Mouse (Mus musculus) brain, embryonic 18.5 days (tissue): ENCODE results near the gene Nps.
"Not testable (repeated sequence)": the region's sequence is repeated elsewhere in the genome, so short reads cannot be mapped to it uniquely, and the experiment has no call there.

Experiments
- DNase-seq: peaks from one replicate; pipeline ENCODE4 v3.0.0-alpha.2; 2012; ENCODE audit warnings: low read depth, low spot score

Nps gene

GRCm38 (mm10) chr7:135258053-135258753 lies at the start of gene Nps:
Gene Nps (plus strand): TSS chr7:135258703.
- DNase-seq: not testable (repeated sequence)

DNA sequence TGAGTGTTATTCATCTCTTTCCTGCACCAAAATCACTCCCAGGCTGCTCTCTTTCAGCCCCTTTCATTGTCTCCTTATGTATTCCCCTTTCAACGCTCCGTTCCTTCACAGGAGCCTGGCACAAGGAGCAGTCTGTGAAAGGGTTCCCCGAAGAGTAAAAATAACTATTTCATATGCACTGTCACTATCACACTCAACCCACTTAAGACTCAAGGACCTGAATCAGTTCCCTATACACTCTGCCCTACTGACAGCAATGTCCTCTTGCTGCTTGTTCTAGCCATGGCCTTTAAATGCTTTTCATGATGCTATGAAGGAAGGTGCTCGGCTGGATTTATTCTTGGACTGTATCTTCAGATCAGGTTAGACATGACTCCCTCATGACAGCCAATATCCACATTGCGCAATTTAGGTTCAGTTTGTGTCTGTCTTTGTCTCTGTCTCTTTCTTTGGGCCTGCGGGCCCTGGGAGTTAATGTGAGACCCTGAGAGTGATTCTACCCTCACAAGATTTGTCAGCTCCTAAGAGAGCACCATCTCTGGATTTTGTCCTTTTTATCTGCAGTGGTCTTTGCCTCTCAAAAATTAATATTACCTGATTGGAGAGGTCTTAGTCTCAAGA lies 49.4 kb upstream of the Nps start:
- DNase-seq: no peak

DNA sequence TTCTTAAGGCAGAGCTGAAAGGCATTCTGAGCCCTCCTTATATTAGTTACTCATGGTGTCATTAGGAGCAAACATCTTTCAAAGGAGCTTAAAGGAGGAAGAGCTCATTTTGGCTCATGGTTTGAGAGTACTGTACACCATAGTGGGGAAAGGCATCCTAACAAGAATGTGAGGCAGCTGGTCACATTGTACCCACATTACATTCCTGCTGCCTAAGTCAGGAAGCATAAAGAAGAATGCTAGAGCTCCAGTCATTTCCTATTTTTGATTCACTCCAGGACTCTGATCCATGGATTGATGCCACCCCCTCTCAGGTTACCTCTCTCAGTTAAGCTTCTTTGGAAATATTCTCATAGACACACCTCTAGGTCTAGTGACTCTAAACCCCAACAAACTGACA lies 48.2 kb upstream of the Nps start:
- DNase-seq: no peak

GRCm38 (mm10) chr7:135210831-135211230 lies 47.7 kb upstream of the Nps start:
- DNase-seq: no peak

- DNase-seq: no peak
These were observed 46.0 kb upstream of the Nps start for GRCm38 (mm10) chr7:135212505-135212904.

DNA sequence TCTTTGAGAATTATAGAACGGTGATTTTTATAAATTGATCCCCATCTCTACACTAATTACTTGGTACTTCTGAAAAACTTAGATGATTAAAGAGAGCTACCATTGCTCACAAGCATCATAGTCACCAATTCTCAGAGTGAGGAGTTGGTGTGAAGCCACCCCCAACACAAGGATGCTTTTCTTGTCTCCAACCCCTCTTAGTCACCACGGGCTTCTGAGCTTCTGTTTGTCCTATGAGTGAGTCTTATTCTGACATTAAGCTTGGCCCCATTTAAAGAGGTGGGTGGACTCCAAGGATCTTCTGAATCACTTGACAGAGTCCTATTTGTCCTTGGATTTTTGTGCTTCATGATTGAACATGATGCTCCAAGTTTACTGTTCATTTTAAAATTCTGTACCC lies 37.0 kb upstream of the Nps start:
- no peak for DNase-seq

DNA sequence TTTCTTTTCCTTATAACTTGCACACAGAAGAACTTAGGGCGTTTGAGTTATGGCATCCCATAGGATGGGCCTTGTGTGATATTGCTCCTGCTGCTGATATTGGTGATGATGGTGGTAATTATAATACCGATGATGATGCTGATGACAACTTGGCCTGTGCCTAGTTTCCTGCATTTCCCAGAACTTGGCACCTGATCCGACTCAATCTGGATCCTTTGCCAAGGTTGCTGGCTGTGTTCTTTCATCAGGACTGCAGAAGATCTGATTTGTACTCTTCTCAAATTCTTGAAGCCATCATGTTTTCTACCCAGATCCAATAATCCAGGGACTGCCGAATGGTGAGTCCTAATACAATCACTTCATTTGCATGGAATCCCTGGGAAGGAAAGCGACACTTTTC lies 32.5 kb upstream of the Nps start:
- no peak for DNase-seq

GRCm38 (mm10) chr7:135237152-135237551 lies 21.4 kb upstream of the Nps start:
- DNase-seq: no peak

- no peak for DNase-seq
These were observed 19.1 kb upstream of the Nps start for GRCm38 (mm10) chr7:135239441-135239840.

DNA sequence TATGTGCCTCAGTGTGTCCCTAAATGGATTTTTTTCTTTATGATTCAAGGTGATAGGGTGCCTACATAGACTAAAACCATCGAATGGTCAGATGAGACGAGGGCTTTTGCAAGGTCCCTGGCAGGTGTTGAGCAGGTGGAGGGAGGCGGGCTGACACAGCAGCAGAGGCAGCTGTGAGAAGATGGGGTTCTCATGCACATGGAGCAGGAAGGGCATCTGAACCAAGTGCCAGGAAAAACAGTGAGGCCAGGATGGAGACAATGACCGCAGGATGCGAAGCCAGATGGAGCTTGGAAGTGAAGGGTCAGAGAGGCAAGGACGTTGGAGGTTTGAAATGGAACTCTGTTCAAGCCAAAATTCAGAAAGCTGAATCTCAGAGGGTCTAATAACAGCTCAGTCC lies 18.5 kb upstream of the Nps start:
- no peak for DNase-seq

DNA sequence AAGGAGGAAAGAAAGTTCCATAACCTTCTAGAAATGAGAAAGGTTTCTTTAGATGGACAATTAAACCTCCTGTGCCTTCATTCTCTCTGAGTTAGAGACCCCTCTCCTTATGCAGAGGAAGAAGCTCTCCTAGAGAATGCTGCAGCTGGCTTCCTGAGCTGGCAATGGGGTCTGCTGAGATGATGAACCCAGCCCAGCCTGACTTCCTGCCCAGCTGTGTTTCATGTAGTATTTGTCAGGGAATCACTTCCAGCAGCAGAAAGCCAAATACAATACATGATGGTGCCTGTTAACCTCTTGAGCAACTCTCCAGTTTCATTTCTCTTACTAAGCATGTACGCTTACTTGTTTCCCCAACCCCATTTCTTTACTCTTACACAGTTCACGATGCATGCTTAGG lies 17.9 kb upstream of the Nps start:
- DNase-seq: no peak

DNA sequence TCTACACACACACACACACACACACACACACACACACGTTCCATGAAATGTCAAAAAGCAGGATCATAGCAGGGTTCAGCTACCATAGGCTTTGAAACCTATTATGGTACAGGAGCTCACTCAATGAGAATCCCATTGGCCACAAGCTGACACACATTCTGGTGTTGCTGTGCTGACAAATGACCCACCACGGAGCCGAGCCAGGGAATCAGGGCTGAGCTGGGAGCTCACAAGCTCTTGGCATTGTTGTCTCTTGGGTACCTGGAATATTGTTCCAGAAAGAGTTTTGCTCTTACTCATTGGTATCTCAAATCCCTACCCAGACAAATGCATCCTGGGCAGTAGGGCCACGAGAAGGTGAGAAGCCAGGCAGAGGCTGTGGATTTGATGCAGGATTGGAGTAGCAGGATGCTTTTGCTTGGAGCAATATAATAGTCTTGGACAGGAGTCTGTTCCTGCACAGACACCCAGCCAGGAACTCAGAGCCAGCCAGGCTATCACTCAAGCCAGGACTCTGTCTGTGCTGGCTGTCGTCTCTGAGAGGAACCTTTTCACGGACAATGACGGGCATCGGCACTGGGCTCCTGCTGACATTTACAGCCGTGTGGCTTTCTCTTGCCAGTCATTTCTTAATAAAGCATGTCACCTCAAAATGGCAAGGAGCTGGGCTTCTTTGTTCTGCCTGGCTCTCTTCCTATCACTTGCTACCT lies 14.2 kb upstream of the Nps start:
- no peak for DNase-seq

DNA sequence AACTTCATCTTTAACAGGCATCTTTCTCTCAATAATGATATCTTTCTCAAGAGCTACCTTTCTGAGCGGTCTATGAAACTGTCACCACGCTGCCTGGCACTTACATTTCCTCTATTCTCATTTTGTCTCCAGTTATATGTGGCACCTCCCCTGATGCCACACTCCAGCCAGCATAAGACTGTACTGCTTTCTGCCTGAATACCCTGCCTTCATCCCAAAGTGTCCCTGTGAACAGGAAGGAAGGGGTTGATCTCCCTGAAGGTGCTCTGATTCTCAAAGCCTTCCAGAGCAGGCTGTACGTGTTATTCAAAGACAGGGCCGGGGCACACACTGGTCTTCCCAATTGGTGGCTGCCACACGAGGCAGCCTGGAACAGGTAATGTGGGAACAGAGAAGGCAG lies 12.1 kb upstream of the Nps start:
- DNase-seq: no peak

- DNase-seq: no peak
These were observed 5.3 kb upstream of the Nps start for GRCm38 (mm10) chr7:135253249-135253648.

- DNase-seq: no peak
These were observed 4.1 kb upstream of the Nps start for GRCm38 (mm10) chr7:135254423-135254822.

DNA sequence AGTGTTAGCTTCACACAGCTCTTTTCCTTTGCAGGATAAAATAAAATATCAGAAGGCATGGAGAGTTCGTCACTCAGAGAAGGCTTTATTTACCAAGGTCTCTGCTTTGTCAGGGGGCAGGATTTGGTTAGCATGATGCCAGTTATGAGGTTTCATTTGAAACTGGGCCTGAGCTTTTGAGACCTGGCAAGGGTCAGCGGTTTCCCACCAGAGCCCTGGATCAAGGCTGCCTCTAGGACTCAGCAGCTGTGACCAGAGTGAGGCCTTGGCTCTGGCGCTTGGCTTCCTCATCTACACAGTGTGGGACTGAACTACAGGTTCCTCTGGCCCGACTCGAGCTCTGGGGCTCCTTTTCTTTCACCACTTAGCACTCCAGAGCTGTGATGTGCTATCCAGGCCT lies 12.5 kb downstream of the Nps start:
- DNase-seq: no peak

GRCm38 (mm10) chr7:135283212-135283611 lies 24.7 kb downstream of the Nps start:
- DNase-seq: no peak

DNA sequence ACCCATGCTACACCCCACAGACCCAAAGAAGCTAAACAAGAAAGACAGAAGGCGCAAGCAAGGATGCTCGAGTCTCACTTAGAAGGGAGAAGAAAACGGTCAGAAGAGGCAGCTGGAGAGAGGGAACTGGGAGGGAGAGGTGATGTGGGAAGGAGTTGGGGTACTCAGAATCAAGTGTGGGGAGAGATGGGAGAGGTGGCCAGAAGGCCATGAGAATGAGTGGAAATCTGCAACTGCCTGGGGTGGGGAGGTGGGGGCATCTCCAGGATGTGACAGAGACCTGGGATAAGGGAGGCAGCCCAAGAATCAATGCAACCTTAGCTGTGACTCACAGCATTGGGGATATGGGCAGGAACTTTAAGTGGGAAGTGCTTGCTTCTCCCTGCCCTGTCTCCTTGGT lies 31.5 kb downstream of the Nps start:
- DNase-seq: no peak

GRCm38 (mm10) chr7:135291646-135292236 lies 33.2 kb downstream of the Nps start:
- no peak for DNase-seq

DNA sequence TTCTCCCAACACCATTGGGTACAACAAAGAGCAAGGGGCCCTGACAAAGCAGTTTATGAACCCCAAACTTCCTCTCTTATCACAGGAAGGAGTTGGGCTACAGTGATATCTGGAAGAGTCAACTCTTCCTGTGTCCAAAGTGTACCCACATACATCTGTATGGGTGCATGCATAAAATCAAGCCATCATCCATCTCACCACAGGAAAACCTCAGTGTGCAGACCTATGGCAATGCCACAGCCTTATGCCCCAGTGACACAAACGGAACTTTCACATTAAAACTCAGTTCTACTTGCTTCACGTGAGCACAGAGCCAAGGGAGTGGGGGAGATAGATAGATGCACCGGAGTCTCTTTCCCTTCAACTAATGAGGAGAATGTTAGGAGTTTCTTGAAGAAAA lies 36.0 kb downstream of the Nps start:
- no peak for DNase-seq

DNA sequence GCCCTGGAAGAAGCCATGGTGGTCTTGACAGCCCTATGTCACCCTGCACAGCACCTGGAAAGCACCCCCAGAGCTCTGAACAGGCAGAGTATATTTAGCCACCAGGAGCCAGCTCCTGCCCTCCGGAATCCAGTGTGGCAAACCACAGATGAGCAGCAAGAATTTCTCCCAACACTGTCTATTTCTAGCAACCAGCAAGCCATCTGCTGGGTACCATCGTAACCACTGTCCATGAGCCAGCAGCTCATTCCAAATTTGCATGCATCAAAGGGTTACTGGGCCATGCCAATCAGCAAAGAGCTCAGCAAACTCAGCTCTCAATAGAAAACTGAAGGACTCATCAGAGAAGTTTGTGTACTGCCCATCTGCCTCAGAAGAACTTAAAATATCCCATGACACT lies 46.0 kb downstream of the Nps start:
- DNase-seq: no peak
